Mouse (Mus musculus): ENCODE measurements around the gene Sox30. TPM values are rescaled to one million over a fixed set of nuclear protein-coding genes. Genes with fewer than 3 reads are reported as not detected.

Gene Sox30
- polyA plus RNA-seq, 1 experiment from 2014 or later, result 0.17 TPM

- Histone ChIP-seq H3K27ac (ENCODE audit: low read depth, low read length) (no peak overlapping the region), H3K27me3 (ENCODE audit: control insufficient read depth, insufficient read depth, low read length) (no peaks in the 10 kb centered on the region), H3K9ac (ENCODE audit: low read length) (no peak overlapping the region), H3K9me3 (ENCODE audit: control insufficient read depth, low read length) (no peaks in the 10 kb centered on the region), H3K36me3 (ENCODE audit: control insufficient read depth, insufficient read depth, low read length) (no peaks in the 10 kb centered on the region), H3K4me1 (replicated peaks; ENCODE audit: control insufficient read depth, insufficient read depth, low read length) (no peaks in the 10 kb centered on the region), H3K4me3 (ENCODE audit: low read depth, low read length) (no peak overlapping the region), H3K4me2 (ENCODE audit: low read depth, low read length, severe bottlenecking) (no peak overlapping the region)
- WGBS, result 68% methylated on average over 9 of the region's 9 CpGs
- DNase-seq (ENCODE audit: low spot score), result no peak
- no peak for ATAC-seq (replicated peaks; ENCODE audit: low FRiP score)
Observed at GRCm38 (mm10) chr11:46062993-46063731, 83.1 kb downstream of the Sox30 start.

GRCm38 (mm10) chr11:46064767-46065166 lies 84.7 kb downstream of the Sox30 start:
- 68% methylated on average over 8 of the region's 8 CpGs for WGBS
- Histone ChIP-seq H3K9me3 (ENCODE audit: control insufficient read depth, low read length) (no peaks in the 10 kb centered on the region), H3K36me3 (ENCODE audit: control insufficient read depth, insufficient read depth, low read length) (no peaks in the 10 kb centered on the region), H3K4me1 (replicated peaks; ENCODE audit: control insufficient read depth, insufficient read depth, low read length) (no peaks in the 10 kb centered on the region), H3K27me3 (ENCODE audit: control insufficient read depth, insufficient read depth, low read length) (no peaks in the 10 kb centered on the region), H3K27ac (ENCODE audit: low read depth, low read length) (no peak overlapping the region), H3K4me2 (ENCODE audit: low read depth, low read length, severe bottlenecking) (no peak overlapping the region), H3K9ac (ENCODE audit: low read length) (no peak overlapping the region), H3K4me3 (ENCODE audit: low read depth, low read length) (no peak overlapping the region)
- DNase-seq (ENCODE audit: low spot score) (no peak), ATAC-seq (replicated peaks; ENCODE audit: low FRiP score) (no peak)

GRCm38 (mm10) chr11:46065201-46066011 lies 85.3 kb downstream of the Sox30 start:
- H3K9ac ChIP-seq (ENCODE audit: low read length), result no peak overlapping the region
- H3K9me3 ChIP-seq (ENCODE audit: control insufficient read depth, low read length), result no peaks in the 10 kb centered on the region
- no peak overlapping the region for H3K4me2 ChIP-seq (ENCODE audit: low read depth, low read length, severe bottlenecking)
- ATAC-seq (replicated peaks; ENCODE audit: low FRiP score) (0 out of 2 replicates have a peak, but pooled peaks have one; percentile 46), DNase-seq (ENCODE audit: low spot score) (no peak)
- H3K27ac ChIP-seq (ENCODE audit: low read depth, low read length), result no peak overlapping the region
- no peaks in the 10 kb centered on the region for H3K4me1 ChIP-seq (replicated peaks; ENCODE audit: control insufficient read depth, insufficient read depth, low read length)
- no peak overlapping the region for H3K4me3 ChIP-seq (ENCODE audit: low read depth, low read length)
- no peaks in the 10 kb centered on the region for H3K27me3 ChIP-seq (ENCODE audit: control insufficient read depth, insufficient read depth, low read length)
- 67% methylated on average over 21 of the region's 21 CpGs for WGBS
- H3K36me3 ChIP-seq (ENCODE audit: control insufficient read depth, insufficient read depth, low read length), result no peaks in the 10 kb centered on the region

Other genes starting within 250 kb of the Sox30 start
- 64.0 and 67.2 TPM in 2 replicates for gene Clint1, start 128.3 kb upstream of the Sox30 start, polyA plus RNA-seq (2014; fragmentation: Nextera tagmentation; extraction: Ambion mirVana)
- 8.9 and 11.0 TPM in 2 replicates for gene Lsm11, start 35.4 kb upstream of the Sox30 start, polyA plus RNA-seq (2014; fragmentation: Nextera tagmentation; extraction: Ambion mirVana)
- gene Thg1l, start 24.8 kb upstream of the Sox30 start, polyA plus RNA-seq (2014; fragmentation: Nextera tagmentation; extraction: Ambion mirVana), result 14.1 and 16.0 TPM in 2 replicates
- gene Gm12166, start 72.0 kb downstream of the Sox30 start, polyA plus RNA-seq (2014; fragmentation: Nextera tagmentation; extraction: Ambion mirVana), result 1.9 and 3.4 TPM in 2 replicates
- gene Adam19, start 75.7 kb downstream of the Sox30 start, polyA plus RNA-seq (2014; fragmentation: Nextera tagmentation; extraction: Ambion mirVana), result 7.9 and 8.3 TPM in 2 replicates
- gene Nipal4, start 186.2 kb downstream of the Sox30 start, polyA plus RNA-seq (2014; fragmentation: Nextera tagmentation; extraction: Ambion mirVana), result 1.4 and 1.6 TPM in 2 replicates